Mouse (Mus musculus) limb, embryonic 11.5 days (tissue): ENCODE measurements around the gene 9630041A04Rik. TPM values are rescaled to one million over a fixed set of nuclear protein-coding genes. Genes with fewer than 3 reads are reported as not detected.
A peak's percentile ranks its signal among the peaks of the same experiment; 100 is the strongest.

ENCODE experiments used
- ATAC-seq: fragments of 200-750 bp; cut with Nextera tagmentation; 2 replicates; pipeline ENCODE4 v1.8.0; 2017; ENCODE audit warnings: low read depth; ENCODE audit not compliant: insufficient number of reproducible peaks, low FRiP score, low TSS enrichment
- DNase-seq: peaks from one replicate; pipeline ENCODE4 v3.0.0-alpha.2; 2015; ENCODE audit warnings: low spot score
- H3K27ac ChIP-seq: fragments of 300-500 bp; sonication (generic); replicated peaks from 2 replicates; pipeline ENCODE4 v1.5.1; 2014; ENCODE audit warnings: low read depth, mild to moderate bottlenecking, low read length
- H3K27me3 ChIP-seq: fragments of 300-500 bp; sonication (generic); 2 replicates; pipeline ENCODE4 v1.6.1; 2014; ENCODE audit warnings: mild to moderate bottlenecking, low read length, mixed read lengths; ENCODE audit not compliant: control insufficient read depth, insufficient read depth
- H3K36me3 ChIP-seq: fragments of 300-500 bp; sonication (generic); 2 replicates; pipeline ENCODE4 v1.6.1; 2014; ENCODE audit warnings: mild to moderate bottlenecking, low read length, moderate library complexity, mixed read lengths; ENCODE audit not compliant: control insufficient read depth, insufficient read depth
- H3K4me1 ChIP-seq: fragments of 300-500 bp; sonication (generic); 2 replicates; pipeline ENCODE4 v1.6.1; 2014; ENCODE audit warnings: low read length, mixed read lengths; ENCODE audit not compliant: control insufficient read depth, insufficient read depth
- H3K4me2 ChIP-seq: fragments of 300-500 bp; sonication (generic); 2 replicates; pipeline ENCODE4 v1.6.1; 2014; ENCODE audit warnings: low read depth, mild to moderate bottlenecking, moderate library complexity; ENCODE audit not compliant: severe bottlenecking
- H3K4me3 ChIP-seq: fragments of 300-500 bp; sonication (generic); 2 replicates; pipeline ENCODE4 v1.5.1; 2014; ENCODE audit warnings: low read depth, low read length
- H3K9ac ChIP-seq: fragments of 300-500 bp; sonication (generic); 2 replicates; pipeline ENCODE4 v1.6.1; 2014; ENCODE audit warnings: mild to moderate bottlenecking, low read length
- H3K9me3 ChIP-seq: fragments of 300-500 bp; sonication (generic); 2 replicates; pipeline ENCODE4 v1.6.1; 2016; ENCODE audit warnings: low read length; ENCODE audit not compliant: control insufficient read depth
- WGBS: fragments of 180-500 bp; shearing (Covaris S2); extraction: QIAGEN DNeasy Blood & Tissue Kit; methylation state at CpG from one replicate; pipeline ENCODE4 v1.1.7; 2014; 5-methylcytosine and 5-hydroxymethylcytosine counted together
- polyA plus RNA-seq: library from polyadenylated mRNA; unstranded; fragments of >200 nt; fragmentation: Nextera tagmentation; extraction: Ambion mirVana; gene quantifications from 2 replicates; pipeline ENCODE4 v1.2.1, GENCODE M21; 2014

9630041A04Rik gene
- polyA plus RNA-seq, 1 experiment from 2014 or later, result not detected

DNA sequence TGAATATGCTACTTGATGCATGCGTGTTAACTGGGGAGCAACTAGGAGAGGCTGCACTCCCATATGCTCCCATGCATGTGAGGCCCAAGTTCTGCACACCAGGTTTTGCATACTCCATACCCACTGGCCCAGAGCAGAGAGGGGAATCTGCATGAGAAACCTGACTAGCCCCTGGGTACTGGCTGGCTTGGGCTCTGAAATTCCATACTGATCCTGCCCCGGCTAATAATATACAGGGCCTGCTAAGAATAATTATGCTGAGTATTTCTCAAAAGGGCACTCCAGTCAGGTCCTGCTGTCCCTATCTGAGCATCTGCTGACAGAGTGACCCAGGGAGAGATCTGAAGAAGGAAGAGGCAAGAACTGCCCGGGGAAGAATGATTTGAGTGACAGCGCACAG lies 92.9 kb downstream of the 9630041A04Rik start:
- Histone ChIP-seq H3K9ac (no peak overlapping the region), H3K4me3 (no peak overlapping the region), H3K36me3 (no peaks in the 10 kb centered on the region), H3K9me3 (no peaks in the 10 kb centered on the region), H3K4me2 (no peak overlapping the region), H3K4me1 (no peaks in the 10 kb centered on the region), H3K27ac (no peak overlapping the region), H3K27me3 (no peaks in the 10 kb centered on the region)
- no peak for ATAC-seq
- WGBS, result 86% methylated on average over 4 of the region's 4 CpGs
- DNase-seq, result no peak

GRCm38 (mm10) chr9:101956228-101956627 lies 94.6 kb downstream of the 9630041A04Rik start:
- WGBS, result 35% methylated on average over 4 of the region's 4 CpGs
- H3K27ac ChIP-seq, result no peak overlapping the region
- H3K4me3 ChIP-seq, result no peak overlapping the region
- H3K9me3 ChIP-seq, result no peaks in the 10 kb centered on the region
- H3K9ac ChIP-seq, result no peak overlapping the region
- no peaks in the 10 kb centered on the region for H3K27me3 ChIP-seq
- H3K4me2 ChIP-seq, result no peak overlapping the region
- no peak for ATAC-seq
- H3K4me1 ChIP-seq, result no peaks in the 10 kb centered on the region
- H3K36me3 ChIP-seq, result no peaks in the 10 kb centered on the region
- DNase-seq, result no peak

DNA sequence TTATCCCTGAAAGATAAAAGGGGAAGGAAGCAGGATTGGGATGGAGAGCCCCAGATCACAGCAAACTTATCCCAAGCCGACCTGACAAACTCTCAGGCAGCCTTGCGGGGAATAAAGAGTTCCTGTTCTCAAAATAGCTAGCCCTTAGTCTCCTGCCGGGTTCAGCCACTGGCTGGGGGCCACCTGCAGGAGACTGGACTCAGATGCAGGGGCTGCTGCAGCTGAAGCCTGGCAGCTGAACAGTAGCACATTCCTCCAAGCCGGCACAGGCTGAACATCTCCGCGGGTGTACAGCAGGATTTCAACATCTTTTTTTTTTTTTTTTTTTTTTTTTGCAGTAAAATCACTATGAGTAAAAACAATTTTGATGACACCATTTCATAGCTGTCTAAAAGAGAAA lies 110.2 kb downstream of the 9630041A04Rik start:
- ATAC-seq, result no peak
- H3K4me1 ChIP-seq, result no peaks in the 10 kb centered on the region
- 46% methylated on average over 6 of the region's 6 CpGs for WGBS
- no peaks in the 10 kb centered on the region for H3K27me3 ChIP-seq
- no peak overlapping the region for H3K4me3 ChIP-seq
- DNase-seq, result peak; percentile 42
- no peaks in the 10 kb centered on the region for H3K36me3 ChIP-seq
- no peaks in the 10 kb centered on the region for H3K9me3 ChIP-seq
- no peak overlapping the region for H3K4me2 ChIP-seq
- no peak overlapping the region for H3K9ac ChIP-seq
- no peak overlapping the region for H3K27ac ChIP-seq

GRCm38 (mm10) chr9:101972314-101972713 lies 110.7 kb downstream of the 9630041A04Rik start:
- ATAC-seq (no peak), DNase-seq (no peak)
- Histone ChIP-seq H3K27ac (no peak overlapping the region), H3K4me1 (no peaks in the 10 kb centered on the region), H3K27me3 (no peaks in the 10 kb centered on the region), H3K9ac (no peak overlapping the region), H3K4me3 (no peak overlapping the region), H3K36me3 (no peaks in the 10 kb centered on the region), H3K4me2 (no peak overlapping the region), H3K9me3 (no peaks in the 10 kb centered on the region)
- WGBS, result 87% methylated on average over 8 of the region's 8 CpGs

GRCm38 (mm10) chr9:101976884-101977465 lies 115.3 kb downstream of the 9630041A04Rik start:
- no peaks in the 10 kb centered on the region for H3K9me3 ChIP-seq
- no peak overlapping the region for H3K27ac ChIP-seq
- H3K27me3 ChIP-seq, result no peaks in the 10 kb centered on the region
- no peak overlapping the region for H3K4me2 ChIP-seq
- 87% methylated on average over 4 of the region's 4 CpGs for WGBS
- DNase-seq (no peak), ATAC-seq (no peak)
- H3K4me3 ChIP-seq, result no peak overlapping the region
- no peaks in the 10 kb centered on the region for H3K36me3 ChIP-seq
- H3K9ac ChIP-seq, result no peak overlapping the region
- H3K4me1 ChIP-seq, result no peaks in the 10 kb centered on the region

DNA sequence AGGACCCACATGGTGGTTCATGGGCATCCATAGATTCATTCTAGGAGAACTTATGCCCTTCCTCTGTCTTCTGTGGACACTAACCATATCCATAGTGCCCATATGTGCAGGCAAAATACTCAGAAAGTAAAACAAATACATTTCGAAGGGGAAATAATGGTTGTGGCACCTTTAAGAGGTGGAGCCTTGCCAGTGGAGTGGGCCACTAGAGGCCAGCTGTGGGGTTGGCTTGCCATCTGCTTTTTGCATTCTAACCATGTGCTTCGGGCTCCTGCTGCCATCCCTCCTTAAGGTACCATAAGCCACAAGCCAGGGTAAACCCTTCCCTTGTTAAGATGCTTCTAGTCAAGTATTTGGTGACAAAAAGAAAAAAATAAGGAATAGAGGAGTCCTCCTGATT lies 119.5 kb downstream of the 9630041A04Rik start:
- Histone ChIP-seq H3K9ac (no peak overlapping the region), H3K27me3 (no peaks in the 10 kb centered on the region), H3K27ac (no peak overlapping the region), H3K9me3 (no peaks in the 10 kb centered on the region), H3K4me3 (no peak overlapping the region), H3K36me3 (no peaks in the 10 kb centered on the region), H3K4me2 (no peak overlapping the region), H3K4me1 (no peaks in the 10 kb centered on the region)
- WGBS, result 78% methylated on average over 2 of the region's 2 CpGs
- DNase-seq (no peak), ATAC-seq (no peak)

GRCm38 (mm10) chr9:101982378-101982777 lies 120.7 kb downstream of the 9630041A04Rik start:
- H3K4me2 ChIP-seq, result no peak overlapping the region
- H3K9ac ChIP-seq, result no peak overlapping the region
- no peaks in the 10 kb centered on the region for H3K9me3 ChIP-seq
- no peaks in the 10 kb centered on the region for H3K36me3 ChIP-seq
- H3K4me3 ChIP-seq, result no peak overlapping the region
- ATAC-seq (no peak), DNase-seq (no peak)
- no peak overlapping the region for H3K27ac ChIP-seq
- 53% methylated on average over 7 of the region's 7 CpGs for WGBS
- no peaks in the 10 kb centered on the region for H3K4me1 ChIP-seq
- H3K27me3 ChIP-seq, result no peaks in the 10 kb centered on the region

DNA sequence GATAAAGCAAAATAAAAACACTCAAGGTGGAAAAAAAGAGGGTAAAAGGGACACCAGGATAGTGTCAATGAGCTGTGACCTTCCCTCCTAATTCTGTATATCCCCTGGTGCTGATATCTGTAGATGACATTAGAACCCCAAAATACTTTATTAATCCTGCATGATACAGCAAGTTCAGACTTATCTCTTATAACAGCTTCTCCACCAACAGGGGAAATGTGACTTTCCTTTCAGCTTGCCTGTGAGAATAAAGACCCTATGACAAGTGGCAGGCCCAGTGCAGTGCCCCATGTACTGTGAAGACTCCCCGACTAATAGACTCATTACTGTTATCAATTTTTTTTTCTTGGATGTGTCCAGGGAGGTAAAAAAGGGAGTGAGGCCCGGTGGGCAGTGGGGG lies 125.3 kb downstream of the 9630041A04Rik start:
- H3K4me1 ChIP-seq, result no peaks in the 10 kb centered on the region
- no peak for ATAC-seq
- DNase-seq, result no peak
- no peak overlapping the region for H3K27ac ChIP-seq
- H3K4me2 ChIP-seq, result no peak overlapping the region
- no peaks in the 10 kb centered on the region for H3K9me3 ChIP-seq
- no peaks in the 10 kb centered on the region for H3K36me3 ChIP-seq
- no peaks in the 10 kb centered on the region for H3K27me3 ChIP-seq
- H3K4me3 ChIP-seq, result no peak overlapping the region
- 85% methylated on average over 2 of the region's 2 CpGs for WGBS
- H3K9ac ChIP-seq, result no peak overlapping the region

DNA sequence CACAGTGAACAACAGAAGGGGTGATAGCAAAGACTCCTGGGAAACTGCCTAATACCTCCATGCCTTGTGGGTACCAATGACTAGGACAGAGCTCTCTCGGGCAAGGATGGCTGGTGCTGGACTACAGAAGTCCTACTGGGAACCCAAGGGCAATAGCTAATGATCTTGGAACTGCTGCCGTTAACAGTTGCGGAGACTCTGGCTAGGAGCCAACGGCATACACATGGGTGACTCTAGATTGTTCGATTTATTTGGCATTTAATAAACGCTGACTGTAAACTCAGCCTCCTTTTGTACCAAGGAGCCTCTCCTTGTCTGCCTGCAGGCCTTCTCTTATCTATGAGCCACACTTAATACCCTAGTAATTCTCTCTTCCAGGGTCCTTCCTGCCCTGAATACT lies 128.4 kb downstream of the 9630041A04Rik start:
- no peaks in the 10 kb centered on the region for H3K27me3 ChIP-seq
- ATAC-seq (no peak), DNase-seq (no peak)
- H3K9me3 ChIP-seq, result no peaks in the 10 kb centered on the region
- no peak overlapping the region for H3K27ac ChIP-seq
- no peak overlapping the region for H3K9ac ChIP-seq
- no peaks in the 10 kb centered on the region for H3K36me3 ChIP-seq
- no peak overlapping the region for H3K4me3 ChIP-seq
- H3K4me2 ChIP-seq, result no peak overlapping the region
- 82% methylated on average over 6 of the region's 6 CpGs for WGBS
- H3K4me1 ChIP-seq, result no peaks in the 10 kb centered on the region
